Mouse (Mus musculus) naive thymus-derived CD4-positive, alpha-beta T cell, adult 2 months (primary cell): ENCODE measurements around the gene Ptpn14.
"Not testable (repeated sequence)": the region's sequence is repeated elsewhere in the genome, so short reads cannot be mapped to it uniquely, and the experiment has no call there.

Experiments
- DNase-seq: peaks from one replicate; pipeline ENCODE4 v3.0.0-alpha.2; 2011; ENCODE audit warnings: low read depth

Ptpn14 gene

GRCm38 (mm10) chr1:189727884-189728783, at the start of gene Ptpn14:
Gene Ptpn14, plus strand, starts transcription at chr1:189728268.
- no peak for DNase-seq

- DNase-seq = no peak
These were observed 48.5 kb upstream of the Ptpn14 start for GRCm38 (mm10) chr1:189679555-189679954.

GRCm38 (mm10) chr1:189684786-189685415, 43.2 kb upstream of the Ptpn14 start:
- no peak for DNase-seq

- DNase-seq = no peak
These were observed 42.0 kb upstream of the Ptpn14 start for GRCm38 (mm10) chr1:189686025-189686424.

- DNase-seq = peak; percentile 98
These were observed 40.2 kb upstream of the Ptpn14 start, which contains the start of gene Cenpf for GRCm38 (mm10) chr1:189687654-189688387. Gene Cenpf, minus strand, starts transcription at chr1:189688086.

- no peak for DNase-seq
These were observed 39.7 kb upstream of the Ptpn14 start for GRCm38 (mm10) chr1:189688388-189688750.

GRCm38 (mm10) chr1:189689050-189689833, 38.8 kb upstream of the Ptpn14 start:
- no peak for DNase-seq

GRCm38 (mm10) chr1:189692442-189692841, 35.6 kb upstream of the Ptpn14 start:
- not testable (repeated sequence) for DNase-seq

GRCm38 (mm10) chr1:189694391-189694790, 33.7 kb upstream of the Ptpn14 start:
- DNase-seq = no peak

GRCm38 (mm10) chr1:189695321-189695720, 32.7 kb upstream of the Ptpn14 start:
- DNase-seq = no peak

- no peak for DNase-seq
These were observed 29.7 kb upstream of the Ptpn14 start for GRCm38 (mm10) chr1:189698416-189698815.

GRCm38 (mm10) chr1:189700186-189700585, 27.9 kb upstream of the Ptpn14 start:
- DNase-seq = no peak

GRCm38 (mm10) chr1:189700990-189701389, 27.1 kb upstream of the Ptpn14 start:
- DNase-seq = peak; percentile 75

GRCm38 (mm10) chr1:189703156-189703555, 24.9 kb upstream of the Ptpn14 start:
- peak; percentile 37 for DNase-seq

- DNase-seq = no peak
These were observed 24.5 kb upstream of the Ptpn14 start for GRCm38 (mm10) chr1:189703591-189703990.

- DNase-seq = no peak
These were observed 21.9 kb upstream of the Ptpn14 start for GRCm38 (mm10) chr1:189706040-189706645.

GRCm38 (mm10) chr1:189707014-189707413, 21.1 kb upstream of the Ptpn14 start:
- DNase-seq = no peak

GRCm38 (mm10) chr1:189707419-189707818, 20.6 kb upstream of the Ptpn14 start:
- DNase-seq = no peak

- no peak for DNase-seq
These were observed 19.1 kb upstream of the Ptpn14 start for GRCm38 (mm10) chr1:189709001-189709400.

GRCm38 (mm10) chr1:189715915-189716797, 11.9 kb upstream of the Ptpn14 start:
- no peak for DNase-seq
